Mouse (Mus musculus) hindbrain, embryonic 14.5 days (tissue): ENCODE measurements at regions not wholly inside any gene's neighbourhood (a gene's known extent, or its start where the extent isn't known, plus 50 kb on each side); places are given as distances from the start of the nearest gene placed in this dataset.
A peak's percentile ranks its signal among the peaks of the same experiment; 100 is the strongest.

Source experiments
- ATAC-seq: fragments of 200-750 bp; cut with Nextera tagmentation; 2 replicates; pipeline ENCODE4 v1.8.0; 2017; ENCODE audit warnings: moderate number of reproducible peaks, mild to moderate bottlenecking, moderate TSS enrichment, moderate library complexity; ENCODE audit not compliant: low FRiP score
- DNase-seq: peaks from one replicate; pipeline ENCODE4 v3.0.0-alpha.2; 2015; ENCODE audit warnings: low spot score
- H3K27ac ChIP-seq: fragments of 300-500 bp; sonication (generic); 2 replicates; pipeline ENCODE4 v1.5.1; 2014; ENCODE audit warnings: mild to moderate bottlenecking, moderate library complexity
- H3K27me3 ChIP-seq: fragments of 300-500 bp; sonication (generic); 2 replicates; pipeline ENCODE4 v1.6.1; 2014; ENCODE audit warnings: mild to moderate bottlenecking, low read length, mixed read lengths; ENCODE audit not compliant: control insufficient read depth, insufficient read depth
- H3K36me3 ChIP-seq: fragments of 300-500 bp; sonication (generic); replicated peaks from 2 replicates; pipeline ENCODE4 v1.6.1; 2014; ENCODE audit not compliant: control insufficient read depth, insufficient read depth
- H3K4me1 ChIP-seq: fragments of 300-500 bp; sonication (generic); replicated peaks from 2 replicates; pipeline ENCODE4 v1.6.1; 2014; ENCODE audit warnings: antibody characterized with exemption, low read length, mixed read lengths; ENCODE audit not compliant: control insufficient read depth, insufficient read depth
- H3K4me2 ChIP-seq: fragments of 300-500 bp; sonication (generic); replicated peaks from 2 replicates; pipeline ENCODE4 v1.6.1; 2014; ENCODE audit warnings: mild to moderate bottlenecking, moderate library complexity
- H3K4me3 ChIP-seq: fragments of 300-500 bp; sonication (generic); replicated peaks from 2 replicates; pipeline ENCODE4 v1.5.1; 2014; ENCODE audit warnings: mild to moderate bottlenecking, low read length
- H3K9ac ChIP-seq: fragments of 300-500 bp; sonication (generic); 2 replicates; pipeline ENCODE4 v1.6.1; 2014
- H3K9me3 ChIP-seq: fragments of 300-500 bp; sonication (generic); 2 replicates; pipeline ENCODE4 v1.6.1; 2016; ENCODE audit warnings: low read length; ENCODE audit not compliant: control insufficient read depth
- WGBS: fragments of 180-500 bp; shearing (Covaris S2); extraction: QIAGEN DNeasy Blood & Tissue Kit; methylation state at CpG from one replicate; pipeline ENCODE4 v1.1.7; 2014; 5-methylcytosine and 5-hydroxymethylcytosine counted together

- Histone ChIP-seq H3K9ac (no peak overlapping the region), H3K36me3 (no peaks in the 10 kb centered on the region), H3K9me3 (no peaks in the 10 kb centered on the region), H3K4me1 (no peaks in the 10 kb centered on the region), H3K27me3 (no peaks in the 10 kb centered on the region), H3K27ac (no peak overlapping the region), H3K4me2 (no peak overlapping the region), H3K4me3 (no peak overlapping the region)
- no peak for DNase-seq
- 44% methylated on average over 6 of the region's 6 CpGs for WGBS
- no peak for ATAC-seq
Observed at GRCm38 (mm10) chr15:86593404-86593803, 379.1 kb downstream of the Tbc1d22a start.

GRCm38 (mm10) chr15:86606411-86606810 lies 392.2 kb downstream of the Tbc1d22a start:
- H3K36me3 ChIP-seq, result no peaks in the 10 kb centered on the region
- no peaks in the 10 kb centered on the region for H3K4me1 ChIP-seq
- H3K9ac ChIP-seq, result no peak overlapping the region
- no peak for DNase-seq
- no peak overlapping the region for H3K4me3 ChIP-seq
- ATAC-seq, result no peak
- no peak overlapping the region for H3K27ac ChIP-seq
- H3K9me3 ChIP-seq, result no peaks in the 10 kb centered on the region
- no peak overlapping the region for H3K4me2 ChIP-seq
- H3K27me3 ChIP-seq, result no peaks in the 10 kb centered on the region

GRCm38 (mm10) chr15:86609692-86610091 lies 395.4 kb downstream of the Tbc1d22a start:
- no peak overlapping the region for H3K27ac ChIP-seq
- no peak overlapping the region for H3K4me3 ChIP-seq
- no peaks in the 10 kb centered on the region for H3K4me1 ChIP-seq
- H3K4me2 ChIP-seq, result no peak overlapping the region
- no peaks in the 10 kb centered on the region for H3K36me3 ChIP-seq
- H3K27me3 ChIP-seq, result no peaks in the 10 kb centered on the region
- DNase-seq, result no peak
- no peaks in the 10 kb centered on the region for H3K9me3 ChIP-seq
- no peak overlapping the region for H3K9ac ChIP-seq
- ATAC-seq, result no peak
- 83% methylated on average over 6 of the region's 6 CpGs for WGBS

- no peak overlapping the region for H3K4me3 ChIP-seq
- no peaks in the 10 kb centered on the region for H3K27me3 ChIP-seq
- WGBS, result 84% methylated on average over 5 of the region's 5 CpGs
- H3K4me1 ChIP-seq, result no peaks in the 10 kb centered on the region
- H3K9ac ChIP-seq, result no peak overlapping the region
- H3K9me3 ChIP-seq, result no peaks in the 10 kb centered on the region
- no peak overlapping the region for H3K4me2 ChIP-seq
- no peak for DNase-seq
- no peaks in the 10 kb centered on the region for H3K36me3 ChIP-seq
- H3K27ac ChIP-seq, result no peak overlapping the region
- no peak for ATAC-seq
Observed at GRCm38 (mm10) chr15:86631376-86631775, 417.1 kb downstream of the Tbc1d22a start.

- Histone ChIP-seq H3K36me3 (no peaks in the 10 kb centered on the region), H3K4me2 (no peak overlapping the region), H3K4me3 (no peak overlapping the region), H3K9me3 (no peaks in the 10 kb centered on the region), H3K27ac (no peak overlapping the region), H3K9ac (no peak overlapping the region), H3K27me3 (no peaks in the 10 kb centered on the region), H3K4me1 (no peaks in the 10 kb centered on the region)
- ATAC-seq (no peak), DNase-seq (no peak)
- WGBS, result 84% methylated on average over 9 of the region's 9 CpGs
Observed at GRCm38 (mm10) chr15:86645244-86645643, 431.0 kb downstream of the Tbc1d22a start.

GRCm38 (mm10) chr15:86648131-86648530 lies 433.9 kb downstream of the Tbc1d22a start:
- no peak overlapping the region for H3K4me3 ChIP-seq
- no peaks in the 10 kb centered on the region for H3K4me1 ChIP-seq
- ATAC-seq (no peak), DNase-seq (no peak)
- no peak overlapping the region for H3K27ac ChIP-seq
- H3K9me3 ChIP-seq, result peaks cover 6% of the 10 kb centered on the region; the same call in 1 of the 2 replicates
- no peak overlapping the region for H3K9ac ChIP-seq
- H3K4me2 ChIP-seq, result no peak overlapping the region
- 86% methylated on average over 3 of the region's 3 CpGs for WGBS
- no peaks in the 10 kb centered on the region for H3K27me3 ChIP-seq
- no peaks in the 10 kb centered on the region for H3K36me3 ChIP-seq

GRCm38 (mm10) chr15:86673096-86673520 lies 458.8 kb downstream of the Tbc1d22a start:
- no peak overlapping the region for H3K4me3 ChIP-seq
- WGBS, result 23% methylated on average over 9 of the region's 9 CpGs
- H3K27ac ChIP-seq, result no peak overlapping the region
- ATAC-seq (no peak; the same call in 1 of the 2 replicates), DNase-seq (peak; percentile 48)
- no peaks in the 10 kb centered on the region for H3K27me3 ChIP-seq
- no peak overlapping the region for H3K4me2 ChIP-seq
- H3K4me1 ChIP-seq, result peaks cover 6% of the 10 kb centered on the region; the same call in 1 of the 2 replicates
- no peak overlapping the region for H3K9ac ChIP-seq
- H3K36me3 ChIP-seq, result no peaks in the 10 kb centered on the region
- no peaks in the 10 kb centered on the region for H3K9me3 ChIP-seq

GRCm38 (mm10) chr15:86677016-86677415 lies 462.8 kb downstream of the Tbc1d22a start:
- 88% methylated on average over 7 of the region's 7 CpGs for WGBS
- ATAC-seq (no peak), DNase-seq (no peak)
- Histone ChIP-seq H3K4me2 (no peak overlapping the region), H3K4me1 (peaks cover 6% of the 10 kb centered on the region; the same call in 1 of the 2 replicates), H3K36me3 (no peaks in the 10 kb centered on the region), H3K4me3 (no peak overlapping the region), H3K27ac (no peak overlapping the region), H3K9me3 (no peaks in the 10 kb centered on the region), H3K27me3 (no peaks in the 10 kb centered on the region), H3K9ac (no peak overlapping the region)

- no peaks in the 10 kb centered on the region for H3K36me3 ChIP-seq
- H3K4me3 ChIP-seq, result no peak overlapping the region
- H3K4me2 ChIP-seq, result no peak overlapping the region
- no peak overlapping the region for H3K9ac ChIP-seq
- H3K27ac ChIP-seq, result no peak overlapping the region
- ATAC-seq (no peak), DNase-seq (no peak)
- H3K27me3 ChIP-seq, result no peaks in the 10 kb centered on the region
- no peaks in the 10 kb centered on the region for H3K9me3 ChIP-seq
- peaks cover 7% of the 10 kb centered on the region; the same call in 1 of the 2 replicates for H3K4me1 ChIP-seq
- 61% methylated on average over 12 of the region's 12 CpGs for WGBS
Observed at GRCm38 (mm10) chr15:86683081-86683480, 468.8 kb downstream of the Tbc1d22a start.

GRCm38 (mm10) chr15:86689694-86690093 lies 475.4 kb downstream of the Tbc1d22a start:
- Histone ChIP-seq H3K4me3 (no peak overlapping the region), H3K27ac (no peak overlapping the region), H3K9me3 (no peaks in the 10 kb centered on the region), H3K4me2 (no peak overlapping the region), H3K36me3 (no peaks in the 10 kb centered on the region), H3K4me1 (no peaks in the 10 kb centered on the region), H3K27me3 (no peaks in the 10 kb centered on the region), H3K9ac (no peak overlapping the region)
- no peak; the same call in 1 of the 2 replicates for ATAC-seq
- DNase-seq, result peak; percentile 50
- 43% methylated on average over 8 of the region's 8 CpGs for WGBS
